Mouse (Mus musculus) midbrain, embryonic 12.5 days (tissue): ENCODE data around the gene Tubb2a. TPM values are rescaled to one million over a fixed set of nuclear protein-coding genes. Genes with fewer than 3 reads are reported as not detected.

Source experiments
- ATAC-seq: fragments of 200-750 bp; cut with Nextera tagmentation; 2 replicates; pipeline ENCODE4 v1.8.0; 2017; ENCODE audit warnings: low read depth, moderate TSS enrichment, moderate library complexity; ENCODE audit not compliant: low FRiP score
- H3K27ac ChIP-seq: fragments of 300-500 bp; sonication (generic); replicated peaks from 2 replicates; pipeline ENCODE4 v1.5.1; 2016; ENCODE audit warnings: mild to moderate bottlenecking
- H3K27me3 ChIP-seq: fragments of 300-500 bp; sonication (generic); 2 replicates; pipeline ENCODE4 v1.6.1; 2016; ENCODE audit warnings: mild to moderate bottlenecking
- H3K36me3 ChIP-seq: fragments of 300-500 bp; sonication (generic); 2 replicates; pipeline ENCODE4 v1.6.1; 2016
- H3K4me1 ChIP-seq: fragments of 300-500 bp; sonication (generic); 2 replicates; pipeline ENCODE4 v1.6.1; 2016
- H3K4me2 ChIP-seq: fragments of 300-500 bp; sonication (generic); replicated peaks from 2 replicates; pipeline ENCODE4 v1.6.1; 2016; ENCODE audit warnings: mild to moderate bottlenecking, moderate library complexity
- H3K4me3 ChIP-seq: fragments of 300-500 bp; sonication (generic); 2 replicates; pipeline ENCODE4 v1.5.1; 2016; ENCODE audit warnings: mild to moderate bottlenecking
- H3K9ac ChIP-seq: fragments of 300-500 bp; sonication (generic); replicated peaks from 2 replicates; pipeline ENCODE4 v1.6.1; 2016; ENCODE audit warnings: mild to moderate bottlenecking, moderate library complexity
- H3K9me3 ChIP-seq: fragments of 300-500 bp; sonication (generic); 2 replicates; pipeline ENCODE4 v1.6.1; 2016; ENCODE audit warnings: mild to moderate bottlenecking
- WGBS: fragments of 180-500 bp; shearing (Covaris S2); methylation state at CpG from one replicate; pipeline ENCODE4 v1.1.7; 2016; 5-methylcytosine and 5-hydroxymethylcytosine counted together
- polyA plus RNA-seq: library from polyadenylated mRNA; unstranded; fragments of >200 nt; fragmentation: Nextera tagmentation; extraction: Ambion mirVana; gene quantifications from 2 replicates; pipeline ENCODE4 v1.2.1, GENCODE M21; 2016

Tubb2a gene
- polyA plus RNA-seq, 1 experiment from 2014 or later: 668 TPM

GRCm38 (mm10) chr13:34045511-34046249 is 32.1 kb downstream of the Tubb2a start:
- 63% methylated on average over 5 of the region's 5 CpGs for WGBS
- H3K36me3 ChIP-seq: peaks cover 12% of the 10 kb centered on the region
- H3K9ac ChIP-seq: no peak overlapping the region
- H3K4me2 ChIP-seq: no peak overlapping the region
- no peaks in the 10 kb centered on the region for H3K4me1 ChIP-seq
- no peaks in the 10 kb centered on the region for H3K27me3 ChIP-seq
- no peaks in the 10 kb centered on the region for H3K9me3 ChIP-seq
- no peak overlapping the region for H3K27ac ChIP-seq
- no peak overlapping the region for H3K4me3 ChIP-seq
- peak; percentile 38; the same call in 1 of the 2 replicates for ATAC-seq

- H3K9me3 ChIP-seq: 0 out of 2 replicates have a peak, but pooled peaks cover 3% of the 10 kb centered on the region
- ATAC-seq: no peak
- WGBS: 78% methylated on average over 7 of the region's 7 CpGs
These were observed 34.0 kb downstream of the Tubb2a start for GRCm38 (mm10) chr13:34043716-34044393.

GRCm38 (mm10) chr13:34040091-34040490 is 37.7 kb downstream of the Tubb2a start:
- 0 out of 2 replicates have a peak, but pooled peaks cover 3% of the 10 kb centered on the region for H3K9me3 ChIP-seq
- 92% methylated on average over 3 of the region's 3 CpGs for WGBS
- no peak overlapping the region for H3K9ac ChIP-seq
- H3K4me2 ChIP-seq: no peak overlapping the region
- H3K27ac ChIP-seq: no peak overlapping the region
- H3K4me3 ChIP-seq: no peak overlapping the region
- H3K36me3 ChIP-seq: no peaks in the 10 kb centered on the region
- ATAC-seq: no peak
- no peaks in the 10 kb centered on the region for H3K27me3 ChIP-seq
- peaks cover 19% of the 10 kb centered on the region for H3K4me1 ChIP-seq

More at GRCm38 (mm10) chr13:34043716-34044393, 34.0 kb downstream of the Tubb2a start:
- H3K9ac ChIP-seq: no peak overlapping the region
- H3K36me3 ChIP-seq: peaks cover 5% of the 10 kb centered on the region; the same call in 1 of the 2 replicates
- no peak overlapping the region for H3K27ac ChIP-seq
- peaks cover under 1% of the 10 kb centered on the region for H3K4me1 ChIP-seq
- no peaks in the 10 kb centered on the region for H3K27me3 ChIP-seq
- no peak overlapping the region for H3K4me3 ChIP-seq
- H3K4me2 ChIP-seq: no peak overlapping the region

GRCm38 (mm10) chr13:34038901-34039341 is 38.9 kb downstream of the Tubb2a start:
- Histone ChIP-seq H3K27me3 (no peaks in the 10 kb centered on the region), H3K4me3 (no peak overlapping the region), H3K4me2 (peak overlapping the region; percentile 84), H3K27ac (no peak overlapping the region), H3K9me3 (0 out of 2 replicates have a peak, but pooled peaks cover 3% of the 10 kb centered on the region), H3K9ac (no peak overlapping the region), H3K4me1 (peaks cover 19% of the 10 kb centered on the region), H3K36me3 (no peaks in the 10 kb centered on the region)
- ATAC-seq: no peak
- WGBS: 33% methylated on average over 8 of the region's 8 CpGs

- H3K9me3 ChIP-seq: 0 out of 2 replicates have a peak, but pooled peaks cover 3% of the 10 kb centered on the region
- peak overlapping the region; percentile 84 for H3K4me2 ChIP-seq
- WGBS: 39% methylated on average over 5 of the region's 5 CpGs
- 0 out of 2 replicates have a peak, but pooled peaks have one; percentile 13 for ATAC-seq
- H3K4me3 ChIP-seq: peak overlapping the region; percentile 78
- no peaks in the 10 kb centered on the region for H3K27me3 ChIP-seq
- 0 out of 2 replicates have a peak, but pooled peaks cover 2% of the 10 kb centered on the region for H3K36me3 ChIP-seq
- H3K4me1 ChIP-seq: peaks cover 19% of the 10 kb centered on the region
- H3K9ac ChIP-seq: peak overlapping the region; percentile 82
- peak overlapping the region; percentile 83 for H3K27ac ChIP-seq
These were observed 39.8 kb downstream of the Tubb2a start for GRCm38 (mm10) chr13:34038056-34038432.

- H3K27ac ChIP-seq: peak within 1 kb of the TSS; percentile 83
- H3K9ac ChIP-seq: peak within 1 kb of the TSS; percentile 82
- H3K4me2 ChIP-seq: peak within 1 kb of the TSS; percentile 84
- 0 out of 2 replicates have a peak, but pooled peaks cover 6% of the 10 kb centered on the region for H3K36me3 ChIP-seq
- WGBS: under 1% methylated on average over 37 of the region's 37 CpGs
- peak within 1 kb of the TSS; percentile 78 for H3K4me3 ChIP-seq
- H3K9me3 ChIP-seq: 0 out of 2 replicates have a peak, but pooled peaks cover 3% of the 10 kb centered on the region
- H3K4me1 ChIP-seq: peaks cover 19% of the 10 kb centered on the region
- H3K27me3 ChIP-seq: no peaks in the 10 kb centered on the region
- peak; percentile 95 for ATAC-seq
These were observed 40.4 kb downstream of the Tubb2a start, which contains the start of gene Bphl for GRCm38 (mm10) chr13:34037172-34038055. Bphl (plus strand) TSS chr13:34037597.

GRCm38 (mm10) chr13:34036726-34037125 is 41.1 kb downstream of the Tubb2a start:
- no peaks in the 10 kb centered on the region for H3K27me3 ChIP-seq
- H3K9ac ChIP-seq: 0 out of 2 replicates have a peak overlapping the region, but pooled peaks have one; percentile 82
- H3K4me1 ChIP-seq: peaks cover 19% of the 10 kb centered on the region
- no peak for ATAC-seq
- no peak overlapping the region for H3K4me3 ChIP-seq
- 0 out of 2 replicates have a peak, but pooled peaks cover 3% of the 10 kb centered on the region for H3K9me3 ChIP-seq
- 81% methylated on average over 5 of the region's 5 CpGs for WGBS
- 0 out of 2 replicates have a peak, but pooled peaks cover 7% of the 10 kb centered on the region for H3K36me3 ChIP-seq
- no peak overlapping the region for H3K4me2 ChIP-seq
- peak overlapping the region; percentile 83; the same call in 1 of the 2 replicates for H3K27ac ChIP-seq

GRCm38 (mm10) chr13:34035424-34035823 is 42.4 kb downstream of the Tubb2a start:
- no peak for ATAC-seq
- WGBS: 84% methylated on average over 3 of the region's 3 CpGs
- Histone ChIP-seq H3K4me1 (peaks cover 19% of the 10 kb centered on the region), H3K4me2 (no peak overlapping the region), H3K9me3 (0 out of 2 replicates have a peak, but pooled peaks cover 3% of the 10 kb centered on the region), H3K36me3 (0 out of 2 replicates have a peak, but pooled peaks cover 7% of the 10 kb centered on the region), H3K9ac (no peak overlapping the region), H3K27ac (no peak overlapping the region), H3K4me3 (no peak overlapping the region), H3K27me3 (no peaks in the 10 kb centered on the region)

GRCm38 (mm10) chr13:34032041-34032440 is 45.8 kb downstream of the Tubb2a start:
- Histone ChIP-seq H3K4me3 (no peak overlapping the region), H3K9ac (no peak overlapping the region), H3K4me2 (no peak overlapping the region), H3K27me3 (no peaks in the 10 kb centered on the region), H3K4me1 (peaks cover 3% of the 10 kb centered on the region), H3K9me3 (no peaks in the 10 kb centered on the region), H3K36me3 (0 out of 2 replicates have a peak, but pooled peaks cover 7% of the 10 kb centered on the region), H3K27ac (no peak overlapping the region)
- 77% methylated on average over 2 of the region's 2 CpGs for WGBS
- no peak for ATAC-seq
